Mouse (Mus musculus): ENCODE results near the gene Spic.

Gene Spic

GRCm38 (mm10) chr10:88645448-88645847, 39.4 kb downstream of the Spic start:
- no peak for DNase-seq (ENCODE audit: low spot score in 2 of 2)

DNA sequence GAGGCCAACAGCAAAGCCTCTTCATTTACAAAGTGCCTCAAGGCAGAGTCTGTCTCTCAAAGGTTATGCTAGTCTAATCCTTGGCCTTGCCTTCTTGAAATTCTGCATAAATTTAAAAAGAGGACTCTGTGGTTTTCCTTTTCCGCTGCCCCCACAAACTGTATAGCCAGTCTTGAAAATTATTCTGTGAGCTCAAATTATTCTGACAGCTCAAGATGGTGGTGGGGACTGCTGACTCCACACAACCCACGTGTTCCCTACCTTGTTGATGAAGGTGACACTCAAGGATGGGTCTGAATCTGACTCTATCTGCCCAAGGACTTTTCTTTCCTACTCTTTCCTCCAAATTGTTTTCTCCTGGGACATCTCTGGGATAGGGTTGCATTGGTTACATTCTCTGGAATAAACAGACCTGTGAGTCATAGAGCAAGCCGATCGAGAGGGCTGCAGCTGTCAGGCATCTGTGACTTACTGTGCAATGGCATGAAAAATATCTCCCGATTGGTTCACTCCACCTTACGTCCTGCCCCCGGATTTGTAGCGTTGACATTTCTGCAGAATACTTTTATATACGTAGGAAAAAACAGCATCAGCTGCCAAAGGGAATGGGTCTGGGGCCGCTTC, 53.4 kb downstream of the Spic start:
- no peak for DNase-seq (ENCODE audit: low spot score in 2 of 2)

- DNase-seq (ENCODE audit: low spot score in 2 of 2) = no peak
These were observed 54.0 kb downstream of the Spic start for GRCm38 (mm10) chr10:88630663-88631329.

GRCm38 (mm10) chr10:88627052-88627451, 57.8 kb downstream of the Spic start:
- no peak for DNase-seq (ENCODE audit: low spot score in 2 of 2)

DNA sequence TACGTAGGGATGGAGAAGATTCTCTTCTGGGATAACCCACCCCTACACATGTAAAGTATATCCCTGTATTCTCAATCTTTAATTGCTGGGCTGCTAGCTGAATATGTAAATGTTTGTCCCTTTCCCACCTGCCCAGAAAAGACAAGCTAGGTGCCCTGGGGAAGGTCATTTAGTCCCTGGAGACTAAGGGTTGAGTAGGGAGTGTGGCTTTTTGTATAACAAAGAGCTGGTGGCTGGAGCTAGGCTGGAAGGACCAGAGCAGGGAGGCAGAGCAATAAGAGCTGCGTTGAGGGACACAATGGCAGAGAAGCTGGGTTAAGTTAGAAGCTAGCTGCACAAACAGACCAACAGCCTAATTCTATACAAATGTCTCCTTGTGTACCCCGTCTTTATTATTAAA, 58.6 kb downstream of the Spic start:
- no peak for DNase-seq (ENCODE audit: low spot score in 2 of 2)

Measured in spleen, postnatal 10 days (tissue).